Comparison of ENCODE assay signal across 9 mouse cellular contexts in the genomic region with DNA sequence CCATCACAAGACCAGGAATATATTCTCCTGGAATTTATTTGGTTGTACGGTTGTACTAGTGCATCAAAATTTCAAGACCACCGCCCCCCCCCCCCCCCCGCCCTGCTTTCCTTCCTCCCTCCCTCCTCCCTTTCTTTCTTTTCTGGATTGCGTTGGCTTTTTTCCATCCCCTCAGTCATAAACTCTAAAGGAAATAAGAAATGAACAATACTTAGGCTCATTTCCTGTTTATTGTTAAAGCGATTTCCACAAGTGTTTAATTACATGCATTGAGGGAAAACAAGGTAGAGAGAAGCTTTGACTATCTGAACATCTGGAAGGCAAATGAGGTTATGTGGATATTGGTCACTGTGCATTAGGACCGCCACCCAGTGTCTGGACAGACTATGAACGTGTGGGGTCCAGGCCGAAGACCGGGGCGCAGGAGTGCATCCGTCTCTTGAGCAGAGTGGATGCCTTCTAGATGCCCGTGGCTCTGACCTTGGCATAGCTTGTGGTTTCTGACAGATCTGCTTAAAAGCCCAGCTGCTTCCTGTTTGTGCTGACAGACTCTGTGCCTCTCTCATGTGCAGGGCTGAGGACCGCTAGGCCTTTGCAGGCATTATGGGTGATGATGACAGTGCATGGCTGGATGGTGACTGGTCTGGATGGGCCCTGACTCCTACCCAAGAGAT. TPM values are rescaled to one million over a fixed set of nuclear protein-coding genes. Genes with fewer than 3 reads are reported as not detected.
DNase-seq lines count a peak whose midpoint lies in the region; ATAC-seq lines count a peak whose summit lies in the region.
"Had no signal": no experiment of that assay in that cellular context is flagged by ENCODE, and none has a peak within 500 bp of the region (broad histone marks: within the 10 kb centered on the region; RNA-seq: fewer than 3 reads in every experiment).

No protein-coding gene starts in this region.

- no peak overlapping the region for H3K4me2 ChIP-seq in liver, embryonic 13.5 days
- H3K4me2 ChIP-seq: liver, embryonic 15.5 days had no signal

- peaks cover 62% of the 10 kb centered on the region for H3K4me1 ChIP-seq in liver, embryonic 13.5 days (replicated peaks)

- no peaks in the 10 kb centered on the region for H3K27me3 ChIP-seq in liver, embryonic 13.5 days
- H3K27me3 ChIP-seq: liver, embryonic 15.5 days had no signal

- intact Hi-C loops in heart, postnatal 14 days (cut with DNase I): loop anchor here (5.0 kb wide), 1 partner anchor 35 kb away; no protein-coding TSS in a partner anchor

- no peaks in the 10 kb centered on the region for H3K9me3 ChIP-seq in liver, embryonic 13.5 days (replicated peaks)
- H3K9me3 ChIP-seq: liver, embryonic 15.5 days had no signal

- ATAC-seq in liver, embryonic 13.5 days (ENCODE audit: low read depth): no peak
- no peak for ATAC-seq in cerebellum, adult (ENCODE audit: insufficient number of reproducible peaks, low FRiP score, low TSS enrichment)

- no peak for DNase-seq in liver, embryonic 13.5 days
- DNase-seq in liver: no peak
- DNase-seq in heart, postnatal 14 days: peak; percentile 23 to 34
- peak; percentile 41 for DNase-seq in lung, postnatal 14 days
- peak; percentile 93 for DNase-seq in thymus, postnatal 0 days (ENCODE audit: low spot score)
- DNase-seq in layer of hippocampus, postnatal 36 days: no peak
- no peak for DNase-seq in retina, embryonic 14.5 days (ENCODE audit: low spot score)

- WGBS in liver, embryonic 13.5 days (ENCODE audit: insufficient replicate concordance): 61% methylated on average over 13 of the region's 13 CpGs

- no peak overlapping the region for H3K9ac ChIP-seq in liver, embryonic 13.5 days
- H3K9ac ChIP-seq: liver, embryonic 15.5 days had no signal

- peak overlapping the region; percentile 25 for H3K27ac ChIP-seq in liver, embryonic 13.5 days

- H3K4me3 ChIP-seq in liver, embryonic 13.5 days (replicated peaks): no peak overlapping the region
- H3K4me3 ChIP-seq: liver, embryonic 15.5 days had no signal

- no peaks in the 10 kb centered on the region for H3K36me3 ChIP-seq in liver, embryonic 13.5 days

RNA-seq across cellular contexts. Expression of a gene that starts 7.6 kb away (rescaled TPM):
- polyA plus RNA-seq in liver, embryonic 13.5 days (2015; fragmentation: Nextera tagmentation; extraction: Ambion mirVana): 47.2 and 53.2 TPM in 2 replicates
- 1 to 10 TPM; 5.1 to 6.0 TPM for total RNA-seq in heart, postnatal 14 days (2021)
- 39.1 and 39.2 TPM in 2 replicates for polyA plus RNA-seq in thymus, postnatal 0 days (2015; fragmentation: Nextera tagmentation; extraction: Ambion mirVana)
- total RNA-seq in layer of hippocampus, postnatal 36 days (2021): 10 to 100 TPM; 11.6 to 12.8 TPM

RNA-seq across cellular contexts. Expression of a gene that starts 38.9 kb away (rescaled TPM):
- polyA plus RNA-seq in liver, embryonic 13.5 days (2015; fragmentation: Nextera tagmentation; extraction: Ambion mirVana): 18.1 and 21.0 TPM in 2 replicates
- total RNA-seq in heart, postnatal 14 days (2021): 10 to 100 TPM; 32.9 to 33.0 TPM
- polyA plus RNA-seq in thymus, postnatal 0 days (2015; fragmentation: Nextera tagmentation; extraction: Ambion mirVana): 30.9 and 34.4 TPM in 2 replicates
- total RNA-seq in layer of hippocampus, postnatal 36 days (2021): 10 to 100 TPM; 24.0 to 25.0 TPM

RNA-seq across cellular contexts. Expression of a gene that starts 39.1 kb away (rescaled TPM):
- 186 and 227 TPM in 2 replicates for polyA plus RNA-seq in liver, embryonic 13.5 days (2015; fragmentation: Nextera tagmentation; extraction: Ambion mirVana)
- 10 to 100 TPM; 64.8 to 66.0 TPM for total RNA-seq in heart, postnatal 14 days (2021)
- polyA plus RNA-seq in thymus, postnatal 0 days (2015; fragmentation: Nextera tagmentation; extraction: Ambion mirVana): 295 and 320 TPM in 2 replicates
- 1 to 10 TPM; 3.9 to 4.4 TPM for total RNA-seq in layer of hippocampus, postnatal 36 days (2021)

Comparison
In these comparisons a context has a peak if more than half of its experiments do, and no peak if none do; other contexts are left out.
1. DNase-seq: peak in heart, postnatal 14 days (2 of 2), lung, postnatal 14 days (single experiment) and thymus, postnatal 0 days (single experiment); none in liver, embryonic 13.5 days (single experiment), liver (single experiment), layer of hippocampus, postnatal 36 days (0 of 2) and retina, embryonic 14.5 days (single experiment).
2. RNA of a gene that starts 39.1 kb away (total RNA-seq): 64.8 to 66.0 TPM in heart, postnatal 14 days; 3.9 to 4.4 TPM in layer of hippocampus, postnatal 36 days; every median in the first group is over 10 times any median in the second.